Mouse (Mus musculus) gastrocnemius, postnatal 36 days (tissue): ENCODE measurements around the gene Ugt1a9. TPM values are rescaled to one million over a fixed set of nuclear protein-coding genes. Genes with fewer than 3 reads are reported as not detected.

ENCODE experiments used
- DNase-seq, 2 experiments: peaks; one replicate each; pipeline ENCODE4 v3.0.0; 2022
- intact Hi-C: fragments of 180-260 bp; cut with DNase I; formaldehyde crosslinking; loops from one replicate; pipeline ENCODE4 v1.15.1; 2025
- total RNA-seq, 2 experiments: library from RNA; stranded (reverse); gene quantifications; 2 replicates each; pipeline ENCODE4 v1.2.3; 2021

Ugt1a9 gene
- total RNA-seq, 2 experiments from 2014 or later: not detected

- intact Hi-C loops: no loop called here
- DNase-seq: no peak
Observed at GRCm38 (mm10) chr1:88255466-88255857, 184.9 kb downstream of the Ugt1a9 start.

GRCm38 (mm10) chr1:88255989-88256754 is 185.6 kb downstream of the Ugt1a9 start:
- intact Hi-C loops: no loop called here
- DNase-seq: no peak

- DNase-seq: no peak
- intact Hi-C loops: no loop called here
Observed at GRCm38 (mm10) chr1:88256886-88257663, 186.5 kb downstream of the Ugt1a9 start.

GRCm38 (mm10) chr1:88257681-88258080 is 187.1 kb downstream of the Ugt1a9 start:
- no peak for DNase-seq
- intact Hi-C loops: no loop called here

- intact Hi-C loops: no loop called here
Observed at GRCm38 (mm10) chr1:88258361-88258760, 187.8 kb downstream of the Ugt1a9 start.

GRCm38 (mm10) chr1:88258881-88259642 is 188.5 kb downstream of the Ugt1a9 start:
- intact Hi-C loops: no loop called here
- DNase-seq: no peak

More at GRCm38 (mm10) chr1:88258361-88258760, 187.8 kb downstream of the Ugt1a9 start:
- no peak for DNase-seq

GRCm38 (mm10) chr1:88259643-88260024 is 189.0 kb downstream of the Ugt1a9 start:
- intact Hi-C loops: no loop called here
- no peak for DNase-seq

GRCm38 (mm10) chr1:88260114-88260513 is 189.5 kb downstream of the Ugt1a9 start:
- DNase-seq: no peak
- intact Hi-C loops: no loop called here

GRCm38 (mm10) chr1:88260604-88261377 is 190.2 kb downstream of the Ugt1a9 start:
- no peak for DNase-seq
- intact Hi-C loops: no loop called here

- DNase-seq: no peak
- intact Hi-C loops: no loop called here
Observed at GRCm38 (mm10) chr1:88261706-88262105, 191.1 kb downstream of the Ugt1a9 start.

GRCm38 (mm10) chr1:88262255-88262654 is 191.7 kb downstream of the Ugt1a9 start:
- DNase-seq: no peak
- intact Hi-C loops: no loop called here

GRCm38 (mm10) chr1:88262961-88263360 is 192.4 kb downstream of the Ugt1a9 start:
- no peak for DNase-seq
- intact Hi-C loops: no loop called here

GRCm38 (mm10) chr1:88263778-88264177 is 193.2 kb downstream of the Ugt1a9 start:
- no peak for DNase-seq
- intact Hi-C loops: no loop called here

GRCm38 (mm10) chr1:88264237-88264868 is 193.8 kb downstream of the Ugt1a9 start:
- intact Hi-C loops: no loop called here
- no peak for DNase-seq

GRCm38 (mm10) chr1:88264869-88265240 is 194.3 kb downstream of the Ugt1a9 start:
- DNase-seq: peak in 1 of 2 experiments; percentile 29
- intact Hi-C loops: no loop called here

- intact Hi-C loops: no loop called here
- DNase-seq: peak in 1 of 2 experiments; percentile 23
Observed at GRCm38 (mm10) chr1:88266123-88266522, 195.5 kb downstream of the Ugt1a9 start.

GRCm38 (mm10) chr1:88267489-88267888 is 196.9 kb downstream of the Ugt1a9 start:
- DNase-seq: no peak

GRCm38 (mm10) chr1:88268070-88268469 is 197.5 kb downstream of the Ugt1a9 start:
- intact Hi-C loops: no loop called here
- DNase-seq: peak in 1 of 2 experiments; percentile 17

More at GRCm38 (mm10) chr1:88267489-88267888, 196.9 kb downstream of the Ugt1a9 start:
- intact Hi-C loops: no loop called here
